Mouse (Mus musculus) lung, postnatal 0 days (tissue): Measurements from ENCODE around the gene Fam227b.

Source experiments
- CTCF ChIP-seq: IDR thresholded peaks from 2 replicates; pipeline ENCODE4 v1.5.1; 2016; ENCODE audit warnings: antibody characterized with exemption, mild to moderate bottlenecking
- EP300 ChIP-seq: IDR thresholded peaks from 2 replicates; pipeline ENCODE4 v1.6.1; 2016; ENCODE audit warnings: antibody characterized with exemption, mild to moderate bottlenecking, control low read depth

DNA sequence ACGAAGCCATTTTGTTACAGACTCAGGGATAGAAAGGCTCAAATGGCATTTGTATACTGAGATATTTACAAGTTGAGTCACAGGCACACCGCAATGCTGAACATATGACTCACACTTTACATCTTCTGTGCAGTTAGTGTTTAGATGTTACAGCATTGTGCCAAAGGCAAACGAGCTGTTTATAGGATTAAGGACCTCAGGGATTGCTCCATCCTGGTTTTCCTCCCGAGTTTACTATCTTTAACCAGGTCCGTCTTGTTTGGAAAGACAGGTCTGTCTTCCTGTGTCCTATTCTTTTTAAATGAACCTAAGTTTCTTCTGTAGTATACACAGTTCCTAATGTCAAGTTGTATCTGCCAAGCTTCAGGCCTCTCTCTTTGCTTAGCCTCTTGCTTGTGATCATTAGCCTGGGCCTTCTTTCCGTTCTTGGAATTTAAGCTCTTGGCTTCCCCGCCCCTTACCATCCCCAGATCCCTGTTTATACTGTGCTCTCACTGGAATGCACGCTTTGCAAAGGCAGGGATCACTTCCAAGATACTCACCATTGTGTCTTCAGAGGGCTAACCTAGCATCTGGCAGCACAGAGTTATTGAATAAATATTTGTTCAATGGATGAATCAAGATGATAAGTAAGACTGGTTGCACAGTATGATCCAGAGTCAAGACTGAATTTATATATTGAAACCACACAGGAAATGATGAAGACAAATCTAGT, 120.5 kb downstream of the Fam227b start:
- TF ChIP-seq CTCF: no peak
- TF ChIP-seq EP300: peak; percentile 59; the same call in 1 of the 2 replicates
